Mouse (Mus musculus) fibroblast of lung, adult 2 months (primary cell): ENCODE results near the gene Trim10.
"Not testable (repeated sequence)": the region's sequence is repeated elsewhere in the genome, so short reads cannot be mapped to it uniquely, and the experiment has no call there.

Source experiments
- DNase-seq: peaks from one replicate; pipeline ENCODE4 v3.0.0-alpha.2; 2011; ENCODE audit warnings: low read depth

Gene Trim10

GRCm38 (mm10) chr17:36858181-36858580 is 11.2 kb upstream of the Trim10 start:
- no peak for DNase-seq

GRCm38 (mm10) chr17:36861680-36862079 is 7.7 kb upstream of the Trim10 start:
- no peak for DNase-seq

- DNase-seq = no peak
These were observed 2.5 kb upstream of the Trim10 start, which contains the start of gene Trim15 for GRCm38 (mm10) chr17:36866719-36867527. Gene Trim15 (minus strand): TSS chr17:36867210.

- DNase-seq = no peak
These were observed 538 bp upstream of the Trim10 start for GRCm38 (mm10) chr17:36868836-36869235.

GRCm38 (mm10) chr17:36869955-36870810 is 809 bp downstream of the Trim10 start:
- no peak for DNase-seq

GRCm38 (mm10) chr17:36874636-36875035 is 5.3 kb downstream of the Trim10 start:
- DNase-seq = no peak

GRCm38 (mm10) chr17:36883350-36883749 is 14.0 kb downstream of the Trim10 start:
- DNase-seq = no peak

- no peak for DNase-seq
These were observed 15.9 kb downstream of the Trim10 start for GRCm38 (mm10) chr17:36885132-36885790.

- no peak for DNase-seq
These were observed 20.9 kb downstream of the Trim10 start, which contains the start of gene Trim40 for GRCm38 (mm10) chr17:36890073-36890903. Gene Trim40 (minus strand): TSS chr17:36890123.

- not testable (repeated sequence) for DNase-seq
These were observed 22.1 kb downstream of the Trim10 start for GRCm38 (mm10) chr17:36891496-36891895.

- peak; percentile 25 for DNase-seq
These were observed 23.0 kb downstream of the Trim10 start for GRCm38 (mm10) chr17:36892362-36892761.

GRCm38 (mm10) chr17:36893387-36893786 is 24.0 kb downstream of the Trim10 start:
- no peak for DNase-seq

GRCm38 (mm10) chr17:36896583-36896982 is 27.2 kb downstream of the Trim10 start:
- peak; percentile 24 for DNase-seq

GRCm38 (mm10) chr17:36897065-36897464 is 27.7 kb downstream of the Trim10 start:
- no peak for DNase-seq

GRCm38 (mm10) chr17:36897552-36898205 is 28.3 kb downstream of the Trim10 start, which contains the start of gene Trim31:
Gene Trim31 (plus strand): TSS chr17:36898118.
- no peak for DNase-seq

- no peak for DNase-seq
These were observed 30.0 kb downstream of the Trim10 start for GRCm38 (mm10) chr17:36899376-36899775.

GRCm38 (mm10) chr17:36900001-36900400 is 30.6 kb downstream of the Trim10 start:
- DNase-seq = no peak

GRCm38 (mm10) chr17:36900691-36901090 is 31.3 kb downstream of the Trim10 start:
- DNase-seq = no peak

- no peak for DNase-seq
These were observed 34.3 kb downstream of the Trim10 start for GRCm38 (mm10) chr17:36903651-36904050.

GRCm38 (mm10) chr17:36908235-36908634 is 38.9 kb downstream of the Trim10 start:
- no peak for DNase-seq

GRCm38 (mm10) chr17:36909802-36910201 is 40.4 kb downstream of the Trim10 start:
- DNase-seq = no peak
